In the genomic region with DNA sequence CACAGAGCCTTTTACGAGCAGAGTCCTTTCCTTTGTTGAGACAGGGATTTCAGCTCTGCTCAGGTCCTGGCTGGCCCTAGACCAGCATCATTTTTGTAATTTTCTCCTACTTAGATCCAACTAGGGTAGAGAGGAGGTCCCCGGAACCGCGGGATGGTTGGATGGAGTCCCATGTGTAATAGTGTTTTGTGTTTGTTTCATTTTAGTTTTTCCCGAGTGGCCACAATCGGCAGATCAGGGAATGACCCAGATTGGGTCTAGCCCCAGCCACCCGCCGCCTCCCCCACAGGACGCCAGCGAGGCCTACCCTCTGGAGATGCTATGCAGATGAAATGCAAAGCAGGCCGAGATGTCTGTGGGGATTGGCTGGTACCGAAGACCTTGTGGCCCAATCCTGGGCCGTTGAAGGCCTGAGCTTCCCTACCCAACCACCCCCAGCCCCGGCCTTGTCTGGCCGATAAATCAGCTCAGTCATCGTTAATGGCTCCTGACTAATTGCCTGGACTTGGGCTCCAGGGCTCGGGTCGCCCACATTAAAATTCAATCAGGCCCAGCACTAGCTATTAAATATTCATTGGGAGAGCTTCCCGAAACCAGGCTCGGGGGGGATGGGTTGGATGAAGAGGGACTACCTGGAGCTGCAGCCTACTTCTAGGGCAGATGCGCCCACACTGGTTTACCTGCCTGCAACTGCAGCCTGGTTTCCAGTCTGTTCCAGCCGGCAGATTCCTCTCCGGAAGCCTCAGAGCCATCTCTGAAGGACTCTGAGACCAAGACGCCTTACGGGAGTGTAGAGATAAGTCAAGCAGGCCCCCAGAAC, we compare ENCODE assay signal across 8 mouse cellular contexts. TPM values are rescaled to one million over a fixed set of nuclear protein-coding genes. Genes with fewer than 3 reads are reported as not detected.
DNase-seq lines count a peak whose midpoint lies in the region; ATAC-seq and TF ChIP-seq lines count a peak whose summit lies in the region.

No protein-coding gene starts in this region.

- TF ChIP-seq POLR2A in heart, adult 2 months (IDR thresholded peaks at IDR 0.05; ENCODE audit: insufficient read depth, low read depth, low read length), result no peak

- no peaks in the 10 kb centered on the region for H3K27me3 ChIP-seq in heart, adult 2 months (ENCODE audit: control insufficient read depth, insufficient read depth, low read length)
- no peaks in the 10 kb centered on the region for H3K27me3 ChIP-seq in forebrain, embryonic 16.5 days (replicated peaks; ENCODE audit: control insufficient read depth, insufficient read depth, low read length)

- peak; percentile 42 to 56 for DNase-seq in heart, adult 2 months
- DNase-seq in heart, postnatal 4 days, result no peak
- DNase-seq in brain, adult 2 months (ENCODE audit: low read depth, low spot score), result peak; percentile 89
- peak; percentile 80 to 89 for DNase-seq in kidney, postnatal 4 days
- DNase-seq in mesoderm, embryonic 11.5 days (ENCODE audit: low read depth, low spot score), result peak; percentile 91
- DNase-seq in yolk sac, embryonic 10.5 days (ENCODE audit: low spot score), result peak; percentile 76

- H3K9me3 ChIP-seq in forebrain, embryonic 16.5 days (ENCODE audit: control insufficient read depth, low read length), result no peaks in the 10 kb centered on the region

- H3K4me3 ChIP-seq in heart, adult 2 months, result no peak overlapping the region
- 0 out of 2 replicates have a peak overlapping the region, but pooled peaks have one; percentile 6 for H3K4me3 ChIP-seq in forebrain, embryonic 16.5 days (replicated peaks; ENCODE audit: low read length)

- TF ChIP-seq EP300 in heart, adult 2 months (IDR thresholded peaks at IDR 0.05; ENCODE audit: insufficient read depth, low read depth, low read length), result no peak

- H3K4me2 ChIP-seq in forebrain, embryonic 16.5 days (ENCODE audit: low read length), result peak overlapping the region; percentile 39

- intact Hi-C loops in heart, adult 2 months (cut with DNase I), result no loop called here

- peak overlapping the region; percentile 23; the same call in 1 of the 2 replicates for H3K27ac ChIP-seq in heart, adult 2 months
- no peak overlapping the region for H3K27ac ChIP-seq in forebrain, embryonic 16.5 days (ENCODE audit: low read length)

- no peaks in the 10 kb centered on the region for H3K79me2 ChIP-seq in heart, adult 2 months (replicated peaks; ENCODE audit: control insufficient read depth, insufficient read depth, low read length)

- H3K9ac ChIP-seq in heart, adult 2 months (ENCODE audit: low read depth, low read length), result no peak overlapping the region
- H3K9ac ChIP-seq in forebrain, embryonic 16.5 days (replicated peaks; ENCODE audit: low read depth, low read length), result 0 out of 2 replicates have a peak overlapping the region, but pooled peaks have one; percentile 10

- TF ChIP-seq CTCF in heart, adult 2 months (IDR thresholded peaks at IDR 0.05), result no peak

- no peaks in the 10 kb centered on the region for H3K36me3 ChIP-seq in heart, adult 2 months (ENCODE audit: control insufficient read depth, insufficient read depth, low read length)
- H3K36me3 ChIP-seq in forebrain, embryonic 16.5 days (ENCODE audit: control insufficient read depth, insufficient read depth), result no peaks in the 10 kb centered on the region

- no peaks in the 10 kb centered on the region; the same call in 1 of the 2 replicates for H3K4me1 ChIP-seq in heart, adult 2 months (ENCODE audit: control insufficient read depth, insufficient read depth, low read length)
- peaks cover 14% of the 10 kb centered on the region for H3K4me1 ChIP-seq in forebrain, embryonic 16.5 days (replicated peaks; ENCODE audit: control insufficient read depth, insufficient read depth, low read length)

- WGBS in heart, adult 2 months, result 58% methylated on average over 25 of the region's 25 CpGs
- WGBS in forebrain, embryonic 16.5 days, result 11% methylated on average over 25 of the region's 25 CpGs

- ATAC-seq in forebrain, embryonic 16.5 days, result peak; percentile 95
- no peak for ATAC-seq in CD4-positive, CD25-positive, alpha-beta regulatory T cell, adult 4 months

RNA-seq across cellular contexts. Expression of gene Fignl2, which starts 14.7 kb away (rescaled TPM):
- total RNA-seq in heart, adult 2 months (2021), result 1 to 10 TPM in 1 of 2 experiments, under 1 TPM in 1; 0.86 to 1.3 TPM
- 1.6 and 1.9 TPM in 2 replicates for polyA plus RNA-seq in heart, adult 2 months (2012; rRNA removed)
- 1 to 10 TPM; 3.2 to 4.2 TPM for total RNA-seq in heart, postnatal 4 days (2021)
- polyA plus RNA-seq in forebrain, embryonic 16.5 days (2015; fragmentation: Nextera tagmentation; extraction: Ambion mirVana), result 0.05 TPM in 1 of 2 replicates, not detected in the other
- not detected for polyA plus RNA-seq in CD4-positive, CD25-positive, alpha-beta regulatory T cell, adult 4 months (2017; shearing (Covaris generic))

RNA-seq across cellular contexts. Expression of gene Ankrd33, which starts 22.5 kb away (rescaled TPM):
- total RNA-seq in heart, adult 2 months (2021), result not detected
- polyA plus RNA-seq in heart, adult 2 months (2012; rRNA removed), result not detected in 2 replicates
- not detected for total RNA-seq in heart, postnatal 4 days (2021)
- polyA plus RNA-seq in forebrain, embryonic 16.5 days (2015; fragmentation: Nextera tagmentation; extraction: Ambion mirVana), result not detected in 2 replicates
- polyA plus RNA-seq in CD4-positive, CD25-positive, alpha-beta regulatory T cell, adult 4 months (2017; shearing (Covaris generic)), result not detected

RNA-seq across cellular contexts. Expression of gene Acvrl1, which starts 35.3 kb away (rescaled TPM):
- 10 to 100 TPM; 24.1 to 29.5 TPM for total RNA-seq in heart, adult 2 months (2021)
- polyA plus RNA-seq in heart, adult 2 months (2012; rRNA removed), result 35.0 and 39.7 TPM in 2 replicates
- total RNA-seq in heart, postnatal 4 days (2021), result 10 to 100 TPM; 20.5 to 21.7 TPM
- polyA plus RNA-seq in forebrain, embryonic 16.5 days (2015; fragmentation: Nextera tagmentation; extraction: Ambion mirVana), result 8.0 and 8.4 TPM in 2 replicates
- polyA plus RNA-seq in CD4-positive, CD25-positive, alpha-beta regulatory T cell, adult 4 months (2017; shearing (Covaris generic)), result 1 to 10 TPM; 3.8 to 5.2 TPM

RNA-seq across cellular contexts. Expression of gene Gm47841, which starts 45.8 kb away (rescaled TPM):
- total RNA-seq in heart, adult 2 months (2021), result not detected
- polyA plus RNA-seq in heart, adult 2 months (2012; rRNA removed), result not detected in 2 replicates
- total RNA-seq in heart, postnatal 4 days (2021), result under 1 TPM; 0.26 to 0.68 TPM
- polyA plus RNA-seq in forebrain, embryonic 16.5 days (2015; fragmentation: Nextera tagmentation; extraction: Ambion mirVana), result not detected in 2 replicates
- not detected for polyA plus RNA-seq in CD4-positive, CD25-positive, alpha-beta regulatory T cell, adult 4 months (2017; shearing (Covaris generic))
